Mouse (Mus musculus) neural tube, embryonic 11.5 days (tissue): ENCODE measurements around the gene Atoh7. TPM values are rescaled to one million over a fixed set of nuclear protein-coding genes. Genes with fewer than 3 reads are reported as not detected.
"Not testable (repeated sequence)": the region's sequence is repeated elsewhere in the genome, so short reads cannot be mapped to it uniquely, and the experiment has no call there.

Experiments
- ATAC-seq: fragments of 200-750 bp; cut with Nextera tagmentation; 2 replicates; pipeline ENCODE4 v1.8.0; 2017; ENCODE audit warnings: moderate number of reproducible peaks, mild to moderate bottlenecking, moderate TSS enrichment, moderate library complexity; ENCODE audit not compliant: insufficient read depth, low FRiP score, low TSS enrichment
- DNase-seq: peaks from one replicate; pipeline ENCODE4 v3.0.0-alpha.2; 2015; ENCODE audit warnings: low spot score
- H3K27ac ChIP-seq: fragments of 300-500 bp; sonication (generic); 2 replicates; pipeline ENCODE4 v1.5.1; 2014; ENCODE audit warnings: low read depth, mild to moderate bottlenecking, low read length
- H3K27me3 ChIP-seq: fragments of 300-500 bp; sonication (generic); 2 replicates; pipeline ENCODE4 v1.6.1; 2014; ENCODE audit warnings: mild to moderate bottlenecking, low read length, mixed read lengths; ENCODE audit not compliant: control insufficient read depth, insufficient read depth
- H3K36me3 ChIP-seq: fragments of 300-500 bp; sonication (generic); 2 replicates; pipeline ENCODE4 v1.6.1; 2014; ENCODE audit warnings: mild to moderate bottlenecking, low read length, moderate library complexity, mixed read lengths; ENCODE audit not compliant: control insufficient read depth, insufficient read depth
- H3K4me1 ChIP-seq: fragments of 300-500 bp; sonication (generic); 2 replicates; pipeline ENCODE4 v1.6.1; 2014; ENCODE audit warnings: low read length, mixed read lengths; ENCODE audit not compliant: control insufficient read depth, insufficient read depth
- H3K4me2 ChIP-seq: fragments of 300-500 bp; sonication (generic); 2 replicates; pipeline ENCODE4 v1.6.1; 2014; ENCODE audit warnings: low read depth, mild to moderate bottlenecking, moderate library complexity
- H3K4me3 ChIP-seq: fragments of 300-500 bp; sonication (generic); 2 replicates; pipeline ENCODE4 v1.5.1; 2014; ENCODE audit warnings: low read depth, low read length
- H3K9ac ChIP-seq: fragments of 300-500 bp; sonication (generic); 2 replicates; pipeline ENCODE4 v1.6.1; 2014; ENCODE audit warnings: mild to moderate bottlenecking, low read length
- H3K9me3 ChIP-seq: fragments of 300-500 bp; sonication (generic); 2 replicates; pipeline ENCODE4 v1.6.1; 2016; ENCODE audit warnings: low read length; ENCODE audit not compliant: control insufficient read depth
- WGBS: fragments of 180-500 bp; shearing (Covaris S2); extraction: QIAGEN DNeasy Blood & Tissue Kit; methylation state at CpG from one replicate; pipeline ENCODE4 v1.1.7; 2014; 5-methylcytosine and 5-hydroxymethylcytosine counted together
- polyA plus RNA-seq: library from polyadenylated mRNA; unstranded; fragments of >200 nt; fragmentation: Nextera tagmentation; extraction: Ambion mirVana; gene quantifications from 2 replicates; pipeline ENCODE4 v1.2.1, GENCODE M21; 2014

Gene Atoh7
- polyA plus RNA-seq = 0.49 and 0.89 TPM in 2 replicates

DNA sequence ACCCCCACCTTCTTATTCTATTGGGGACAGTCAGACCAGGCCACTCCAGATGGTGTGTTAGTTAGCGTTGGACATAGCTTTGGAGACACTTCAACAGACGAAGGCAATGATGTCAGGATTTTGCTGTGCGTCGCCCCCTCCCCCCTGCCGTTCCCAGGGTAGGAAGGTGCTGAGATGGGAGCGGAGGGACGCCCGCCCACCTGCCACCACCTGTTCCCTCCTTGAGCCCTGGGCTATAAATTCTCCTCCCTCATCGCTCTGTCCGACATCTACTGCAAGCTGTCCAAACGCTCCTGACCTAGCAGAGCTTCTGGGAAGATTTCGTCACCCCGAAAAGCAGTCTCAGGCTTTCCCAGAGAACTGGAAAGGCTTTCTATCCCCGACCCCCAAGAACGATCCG, at the start of gene Atoh7:
Atoh7 (plus strand) TSS at position 131 of the 400 bp plus-strand sequence.
- Histone ChIP-seq H3K36me3 (no peaks in the 10 kb centered on the region), H3K27me3 (peaks cover 9% of the 10 kb centered on the region), H3K27ac (no peak within 1 kb of the TSS), H3K9ac (peak within 1 kb of the TSS; percentile 61), H3K4me3 (peak within 1 kb of the TSS; percentile 48), H3K9me3 (no peaks in the 10 kb centered on the region), H3K4me2 (peak within 1 kb of the TSS; percentile 78), H3K4me1 (peaks cover 4% of the 10 kb centered on the region; the same call in 1 of the 2 replicates)
- ATAC-seq = peak; percentile 55; the same call in 1 of the 2 replicates
- WGBS = 3% methylated on average over 16 of the region's 16 CpGs
- DNase-seq = peak; percentile 34

GRCm38 (mm10) chr10:63051267-63051666, 48.2 kb upstream of the Atoh7 start:
- ATAC-seq = no peak
- H3K9me3 ChIP-seq = no peaks in the 10 kb centered on the region
- H3K9ac ChIP-seq = no peak overlapping the region
- no peaks in the 10 kb centered on the region for H3K36me3 ChIP-seq
- no peak overlapping the region for H3K4me2 ChIP-seq
- WGBS = 77% methylated on average over 7 of the region's 7 CpGs
- DNase-seq = no peak
- H3K27ac ChIP-seq = no peak overlapping the region
- H3K4me1 ChIP-seq = no peaks in the 10 kb centered on the region
- no peak overlapping the region for H3K4me3 ChIP-seq
- no peaks in the 10 kb centered on the region for H3K27me3 ChIP-seq

- ATAC-seq (no peak), DNase-seq (no peak)
- Histone ChIP-seq H3K36me3 (no peaks in the 10 kb centered on the region), H3K9me3 (no peaks in the 10 kb centered on the region), H3K27ac (no peak overlapping the region), H3K27me3 (no peaks in the 10 kb centered on the region), H3K9ac (no peak overlapping the region), H3K4me3 (no peak overlapping the region), H3K4me1 (no peaks in the 10 kb centered on the region), H3K4me2 (no peak overlapping the region)
- whole genome bisulfite sequencing = 77% methylated on average over 6 of the region's 6 CpGs
These were observed 47.4 kb upstream of the Atoh7 start for GRCm38 (mm10) chr10:63052011-63052410.

DNA sequence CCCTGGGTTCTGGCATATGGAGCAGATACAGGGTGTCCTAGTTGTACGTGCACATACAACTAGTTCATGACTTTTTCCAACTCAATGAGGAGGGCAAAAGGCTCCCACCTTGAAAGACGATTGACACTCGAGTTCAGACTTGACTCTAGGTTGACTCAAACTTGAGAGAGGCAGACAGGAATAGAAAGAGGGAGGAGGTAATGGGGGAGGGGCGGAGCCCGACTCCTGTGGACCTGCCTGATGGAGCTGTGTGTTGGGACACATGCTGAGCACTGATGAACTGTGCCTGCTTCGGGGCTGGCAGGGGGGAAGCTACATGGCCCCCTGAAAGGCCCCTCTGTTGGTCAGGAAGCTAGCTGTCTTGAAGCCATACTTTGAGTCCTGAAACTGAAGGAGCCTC, 46.4 kb upstream of the Atoh7 start:
- DNase-seq (no peak), ATAC-seq (no peak)
- no peak overlapping the region for H3K9ac ChIP-seq
- H3K9me3 ChIP-seq = no peaks in the 10 kb centered on the region
- H3K4me2 ChIP-seq = no peak overlapping the region
- no peaks in the 10 kb centered on the region for H3K36me3 ChIP-seq
- WGBS = 61% methylated on average over 6 of the region's 6 CpGs
- H3K27me3 ChIP-seq = no peaks in the 10 kb centered on the region
- H3K4me1 ChIP-seq = no peaks in the 10 kb centered on the region
- no peak overlapping the region for H3K4me3 ChIP-seq
- H3K27ac ChIP-seq = no peak overlapping the region

DNA sequence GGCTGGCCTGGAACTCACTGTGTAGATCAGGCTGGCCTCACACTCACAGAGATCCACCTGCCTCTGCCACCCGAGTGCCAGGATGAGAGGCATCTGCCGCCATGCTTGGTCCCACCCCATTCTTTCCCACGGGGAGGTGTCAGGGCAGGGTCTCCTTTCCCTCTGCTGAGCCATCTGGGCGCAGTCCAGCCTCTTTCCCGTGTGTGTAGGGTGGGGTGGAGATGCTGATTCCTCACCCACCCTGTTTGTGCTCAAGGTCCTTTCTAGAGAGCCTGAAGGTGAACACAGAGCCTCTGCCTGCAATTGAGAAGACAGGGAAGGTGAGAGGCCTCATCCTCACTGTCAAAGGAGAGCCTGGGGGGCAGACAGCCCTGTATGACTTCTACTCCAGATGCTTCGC, 45.4 kb upstream of the Atoh7 start:
- not testable (repeated sequence) for H3K27me3 ChIP-seq, H3K9ac ChIP-seq, H3K4me3 ChIP-seq, H3K36me3 ChIP-seq, ATAC-seq, DNase-seq, H3K4me1 ChIP-seq, H3K9me3 ChIP-seq, H3K27ac ChIP-seq, H3K4me2 ChIP-seq
- WGBS = 86% methylated on average over 6 of the region's 6 CpGs

DNA sequence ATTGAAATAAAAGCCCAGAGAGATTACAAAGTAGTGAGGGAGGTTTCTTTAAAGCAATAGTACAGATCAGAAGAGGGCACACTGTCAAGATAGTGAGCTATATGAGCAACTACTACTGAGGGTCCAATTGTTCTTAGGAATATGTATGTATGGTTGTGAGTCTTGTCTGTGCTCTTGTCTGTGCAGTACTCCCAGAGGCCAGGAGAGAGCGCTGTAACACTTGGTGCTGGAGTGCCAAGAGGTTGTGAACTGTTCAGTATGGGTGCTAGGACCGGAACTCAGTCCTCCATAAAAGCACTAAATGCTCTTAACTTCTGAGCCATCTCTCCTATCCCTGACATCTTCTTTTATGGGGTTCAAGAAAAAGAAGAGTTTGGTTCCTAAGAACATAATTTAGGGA, 44.9 kb upstream of the Atoh7 start:
- Histone ChIP-seq H3K4me2 (no peak overlapping the region), H3K4me3 (no peak overlapping the region), H3K9me3 (no peaks in the 10 kb centered on the region), H3K4me1 (no peaks in the 10 kb centered on the region), H3K27me3 (no peaks in the 10 kb centered on the region), H3K9ac (no peak overlapping the region), H3K36me3 (no peaks in the 10 kb centered on the region), H3K27ac (no peak overlapping the region)
- ATAC-seq (no peak), DNase-seq (no peak)
- WGBS = 77% methylated on average over 2 of the region's 2 CpGs

- no peaks in the 10 kb centered on the region for H3K36me3 ChIP-seq
- no peaks in the 10 kb centered on the region for H3K9me3 ChIP-seq
- WGBS = 39% methylated on average over 23 of the region's 24 CpGs
- H3K27me3 ChIP-seq = no peaks in the 10 kb centered on the region
- no peaks in the 10 kb centered on the region for H3K4me1 ChIP-seq
- ATAC-seq = no peak
- DNase-seq = no peak
- no peak overlapping the region for H3K4me2 ChIP-seq
- no peak overlapping the region for H3K27ac ChIP-seq
- no peak overlapping the region for H3K4me3 ChIP-seq
- no peak overlapping the region for H3K9ac ChIP-seq
These were observed 42.3 kb upstream of the Atoh7 start for GRCm38 (mm10) chr10:63056966-63057750.

- WGBS = 89% methylated on average over 2 of the region's 2 CpGs
- no peak for ATAC-seq
These were observed 39.6 kb upstream of the Atoh7 start, which contains the start of gene Pbld1 for GRCm38 (mm10) chr10:63059862-63060261. Pbld1 (plus strand) TSS chr10:63060162.

DNA sequence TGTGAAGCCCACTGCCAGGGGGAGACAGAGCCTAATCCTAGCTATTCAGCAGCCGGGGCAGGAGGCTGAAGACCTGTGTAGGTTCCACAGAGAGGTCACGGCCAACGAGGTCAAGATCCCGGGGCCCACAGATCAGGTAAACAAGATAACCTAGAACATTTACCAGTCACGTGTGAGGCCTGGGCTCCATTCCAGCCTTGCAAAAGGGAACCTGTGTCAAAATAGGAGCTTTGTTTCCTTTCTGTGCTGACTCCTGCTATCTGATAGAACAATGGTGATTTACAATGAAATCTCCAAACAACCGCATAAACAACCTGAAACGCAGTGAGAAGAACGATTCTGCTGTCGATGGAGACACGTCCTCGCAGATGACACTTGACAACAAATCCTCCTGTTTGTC, 39.0 kb upstream of the Atoh7 start:
- Histone ChIP-seq H3K9ac (no peak overlapping the region), H3K4me2 (no peak overlapping the region), H3K4me1 (no peaks in the 10 kb centered on the region), H3K4me3 (no peak overlapping the region), H3K27me3 (no peaks in the 10 kb centered on the region), H3K9me3 (no peaks in the 10 kb centered on the region), H3K27ac (no peak overlapping the region), H3K36me3 (no peaks in the 10 kb centered on the region)
- ATAC-seq (no peak), DNase-seq (no peak)
- 82% methylated on average over 11 of the region's 11 CpGs for WGBS

More at GRCm38 (mm10) chr10:63059862-63060261, 39.6 kb upstream of the Atoh7 start, which contains the start of gene Pbld1:
- DNase-seq = no peak
- Histone ChIP-seq H3K4me2 (no peak within 1 kb of the TSS), H3K27ac (no peak within 1 kb of the TSS), H3K27me3 (no peaks in the 10 kb centered on the region), H3K4me1 (no peaks in the 10 kb centered on the region), H3K4me3 (no peak within 1 kb of the TSS), H3K36me3 (no peaks in the 10 kb centered on the region), H3K9me3 (no peaks in the 10 kb centered on the region), H3K9ac (no peak within 1 kb of the TSS)
